Mouse (Mus musculus): ENCODE data around the gene Sh3kbp1. TPM values are rescaled to one million over a fixed set of nuclear protein-coding genes. Genes with fewer than 3 reads are reported as not detected.
A peak's percentile ranks its signal among the peaks of the same experiment; 100 is the strongest.
"Not testable (repeated sequence)": the region's sequence is repeated elsewhere in the genome, so short reads cannot be mapped to it uniquely, and the experiment has no call there.

Gene Sh3kbp1
- 10 to 100 TPM; 18.2 to 36.7 (median 28.8) TPM for total RNA-seq (2022)

DNA sequence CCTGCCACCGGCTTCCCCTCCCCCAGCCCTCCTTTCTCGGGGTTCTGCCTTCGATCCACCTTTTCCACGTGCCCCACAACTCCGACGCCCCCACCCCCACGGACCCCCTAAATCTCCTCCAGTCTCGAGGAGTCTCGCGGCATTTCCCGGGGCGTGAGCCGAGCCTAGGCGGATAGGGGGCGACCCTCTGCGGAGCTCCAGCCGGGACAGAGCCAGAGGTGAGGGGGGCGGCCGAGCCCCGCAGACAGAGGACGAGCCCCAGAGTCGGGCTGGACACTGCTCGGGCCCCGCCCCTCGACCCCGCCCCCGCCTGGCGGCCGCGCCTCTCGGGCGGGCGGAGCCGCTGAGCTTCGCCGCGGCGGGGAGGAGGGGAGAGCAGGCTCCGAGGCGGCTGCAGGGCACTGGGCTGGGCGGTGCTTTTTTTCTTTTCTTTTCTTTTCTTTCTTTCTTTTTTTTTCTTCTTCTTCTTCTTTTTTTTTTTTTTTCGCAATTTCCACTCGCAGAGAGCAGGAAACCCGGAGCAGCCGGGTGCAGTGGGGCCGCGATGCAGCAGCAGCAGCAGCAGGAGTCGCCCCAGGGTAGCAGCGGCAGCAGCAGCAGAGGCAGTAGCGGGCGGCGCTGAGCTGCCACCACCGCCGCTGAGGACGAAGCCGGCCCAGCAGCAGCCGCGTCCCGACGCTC, at the start of gene Sh3kbp1:
Sh3kbp1 (plus strand) TSS at position 366 of the 681 bp plus-strand sequence.
- DNase-seq (ENCODE audit: low spot score in 2 of 2) = peak; percentile 17 to 34

DNA sequence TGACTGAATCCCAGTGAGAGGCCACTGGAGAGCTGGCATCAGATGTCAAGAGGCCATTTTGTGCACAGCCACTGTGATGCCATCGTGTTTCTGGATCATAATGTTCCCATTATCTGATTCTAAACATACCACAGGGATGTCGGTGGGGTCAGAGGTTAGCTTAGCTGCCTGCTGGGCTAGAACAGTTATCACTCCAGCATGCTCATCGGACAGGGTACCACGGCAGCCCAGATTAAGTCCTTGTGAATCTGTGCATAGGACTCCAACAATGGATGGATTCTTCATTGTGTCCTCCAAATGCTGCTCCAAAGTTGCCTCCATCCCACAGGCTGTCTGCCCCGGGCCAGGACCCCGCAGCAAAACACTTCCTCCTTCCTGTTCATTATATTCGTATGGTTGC, 42.3 kb upstream of the Sh3kbp1 start:
- DNase-seq (ENCODE audit: low spot score in 2 of 2) = not testable (repeated sequence)

DNA sequence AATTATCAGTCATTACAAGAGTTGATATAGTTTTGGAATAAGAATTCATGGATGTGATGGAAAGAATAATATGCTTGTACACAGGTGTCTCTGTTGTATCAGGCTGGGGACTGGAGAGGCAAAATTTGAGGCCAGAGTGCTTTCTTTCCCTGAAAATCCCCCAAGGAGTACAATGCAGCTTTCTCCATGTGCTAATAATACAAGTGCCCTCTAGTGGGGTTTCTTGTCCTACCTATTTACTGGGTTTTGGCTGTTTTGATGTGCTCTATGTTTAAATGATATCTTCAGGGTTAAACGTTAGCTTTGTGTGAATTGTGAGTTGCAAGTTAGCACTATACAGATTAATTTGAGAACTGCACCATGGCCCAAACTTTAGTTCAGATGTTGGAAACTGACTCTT, 35.4 kb upstream of the Sh3kbp1 start:
- no peak for DNase-seq (ENCODE audit: low spot score in 2 of 2)

DNA sequence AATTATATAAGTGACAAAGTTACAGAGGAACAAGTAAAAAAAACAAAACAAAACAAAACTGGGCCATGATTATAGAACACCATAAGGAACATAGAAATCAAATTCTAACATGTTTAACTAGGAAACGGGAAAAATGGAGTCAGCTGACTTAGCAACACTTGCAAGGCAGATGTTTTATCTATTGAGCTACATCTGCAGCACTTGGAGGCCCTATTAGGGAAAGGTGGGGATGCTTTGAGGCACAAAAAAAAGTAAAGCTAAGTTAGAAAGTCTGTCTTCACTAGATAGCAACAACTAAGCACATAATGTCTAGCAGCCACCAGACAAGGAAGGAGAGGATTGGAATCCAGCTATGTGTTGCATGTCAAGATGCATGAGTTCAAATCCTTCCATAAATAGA, 29.6 kb upstream of the Sh3kbp1 start:
- no peak for DNase-seq (ENCODE audit: low spot score in 2 of 2)

DNA sequence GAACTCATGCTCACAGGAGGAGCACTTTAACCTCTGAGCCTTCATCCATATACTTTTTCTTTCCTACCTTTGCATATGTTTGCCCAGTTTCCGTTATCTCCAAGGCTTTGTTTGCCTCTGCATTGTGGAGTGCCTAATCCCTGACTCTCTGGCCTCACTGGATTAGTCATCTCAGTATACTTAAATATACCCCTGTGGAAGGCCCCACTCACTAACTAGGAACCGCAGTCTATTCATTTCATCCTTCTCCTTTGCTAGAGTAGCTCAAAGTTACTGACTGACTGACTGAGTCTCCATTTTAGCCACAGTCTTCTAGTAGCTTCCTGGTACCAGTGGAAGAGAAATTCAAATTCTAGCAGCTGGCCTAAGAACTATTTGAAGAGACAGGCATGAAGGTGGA, 22.2 kb upstream of the Sh3kbp1 start:
- DNase-seq (ENCODE audit: low spot score in 2 of 2) = no peak

DNA sequence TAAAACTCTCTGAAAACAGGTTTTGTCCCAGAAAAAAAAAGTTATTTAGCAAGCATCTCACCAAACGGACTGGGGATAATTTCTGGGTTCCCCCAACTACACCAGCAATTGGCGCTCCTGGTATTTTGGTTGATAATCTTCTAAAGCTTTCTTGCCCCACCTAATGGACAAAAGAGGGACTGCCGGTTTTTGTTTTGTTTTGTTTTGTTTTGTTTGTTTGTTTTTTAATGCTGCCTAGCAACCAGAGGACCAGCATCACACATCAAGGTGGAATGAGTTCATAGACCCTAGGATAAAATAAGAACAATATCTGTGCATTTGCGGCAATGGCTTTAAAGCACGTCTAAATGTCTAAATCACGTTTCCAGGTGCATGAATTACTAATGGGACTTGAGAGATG, 20.1 kb upstream of the Sh3kbp1 start:
- no peak for DNase-seq (ENCODE audit: low spot score in 2 of 2)

DNA sequence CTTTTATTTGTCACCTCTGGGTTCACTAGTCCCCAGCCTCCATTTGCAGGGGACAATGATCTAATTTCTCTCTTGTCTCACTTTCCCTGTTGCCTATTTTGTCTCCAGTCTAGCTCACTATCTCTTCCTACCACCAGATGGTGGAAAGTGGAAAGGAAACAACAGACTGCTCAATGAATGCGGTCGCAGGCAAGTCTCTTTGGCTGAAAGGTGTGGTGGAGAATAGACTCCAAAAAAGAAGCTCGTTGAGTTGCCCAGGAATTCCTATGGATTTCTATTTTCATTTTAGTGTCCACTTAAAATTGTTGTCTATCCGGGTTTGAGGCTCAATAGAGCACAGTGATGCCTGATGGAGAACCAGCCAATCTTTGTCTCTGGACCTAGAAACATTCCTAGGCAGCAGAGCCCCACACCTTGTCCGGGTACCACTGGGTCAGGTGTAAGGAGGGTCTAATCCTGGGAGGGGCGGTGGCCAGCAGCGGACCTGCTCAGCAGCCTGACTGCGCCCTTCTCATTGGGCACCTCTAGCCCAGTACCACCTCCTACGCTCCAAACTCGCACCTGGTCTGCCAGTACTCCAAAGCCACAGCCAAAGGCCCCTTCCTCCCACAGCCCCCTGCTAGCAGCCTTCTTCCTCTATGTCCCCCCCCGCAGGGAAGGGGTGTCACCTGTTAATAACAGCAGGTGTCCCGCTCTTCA, 715 bp upstream of the Sh3kbp1 start:
- no peak for DNase-seq (ENCODE audit: low spot score in 2 of 2)

DNA sequence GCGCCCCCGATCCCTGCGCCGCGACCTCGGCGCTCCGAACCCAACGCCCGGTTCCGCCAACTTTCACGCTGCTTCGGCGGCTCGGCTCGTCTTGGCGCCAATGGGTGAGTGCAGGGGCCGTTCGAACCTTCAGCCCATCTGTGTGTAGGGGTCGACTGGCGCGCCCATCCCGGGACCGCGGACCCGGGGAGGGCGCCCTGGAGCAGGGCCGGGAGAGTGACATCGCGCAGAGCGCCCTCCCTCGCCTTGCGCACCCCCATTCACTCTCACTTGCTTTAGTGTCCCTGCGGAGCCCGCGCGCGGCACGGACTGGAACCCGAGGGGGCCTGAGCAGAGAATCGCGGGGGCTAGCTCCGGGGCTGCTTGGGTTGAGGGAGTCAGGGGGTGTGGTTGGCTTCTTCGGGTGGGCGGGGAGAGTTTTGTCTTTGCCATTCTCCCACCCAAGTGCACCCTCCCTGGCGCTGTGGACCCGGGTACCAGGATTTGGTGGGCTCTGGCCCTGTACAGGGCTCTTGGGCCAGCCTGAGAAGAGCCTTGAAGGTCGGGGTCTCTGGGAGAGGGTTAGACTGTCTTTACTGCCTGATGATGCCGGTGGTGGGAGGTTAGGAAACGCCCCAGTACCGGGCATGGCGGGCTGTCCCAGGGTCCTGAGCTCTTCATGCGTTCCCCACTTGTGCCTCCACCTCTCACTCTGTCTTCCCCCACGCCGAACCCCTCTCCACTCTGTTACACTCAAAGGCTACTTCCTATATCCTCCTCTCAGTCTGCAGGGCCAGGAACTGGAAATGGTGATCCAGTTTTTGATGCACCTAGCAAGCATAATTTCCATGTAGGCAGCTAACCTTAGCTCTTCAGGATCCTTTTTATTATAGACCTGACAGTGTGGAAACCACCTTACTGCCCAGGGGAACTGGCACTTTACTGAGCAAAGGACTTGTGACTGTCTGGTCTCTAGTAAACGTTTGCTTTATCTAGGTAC, 805 bp downstream of the Sh3kbp1 start:
- peak in 1 of 2 experiments; percentile 6 for DNase-seq (ENCODE audit: low spot score in 2 of 2)

DNA sequence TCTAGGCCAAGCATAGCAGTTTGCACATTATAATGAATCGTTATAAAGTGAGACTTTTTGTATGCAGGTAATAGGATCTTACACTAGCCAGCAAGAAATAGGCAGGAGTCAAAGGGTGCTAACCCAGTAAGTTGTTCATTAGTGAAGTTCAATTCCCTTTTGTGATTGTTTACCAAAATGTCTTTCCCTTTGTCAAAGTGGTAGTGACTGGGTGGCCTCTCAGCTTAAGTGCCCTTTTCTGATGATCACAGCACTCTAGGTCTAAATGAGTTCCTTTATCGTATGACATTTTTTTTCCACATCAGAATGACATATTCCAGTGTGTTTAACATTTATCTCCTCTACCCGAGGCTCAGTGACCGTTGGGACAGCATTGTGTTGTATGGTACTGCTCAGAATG, 1.6 kb downstream of the Sh3kbp1 start:
- no peak for DNase-seq (ENCODE audit: low spot score in 2 of 2)

DNA sequence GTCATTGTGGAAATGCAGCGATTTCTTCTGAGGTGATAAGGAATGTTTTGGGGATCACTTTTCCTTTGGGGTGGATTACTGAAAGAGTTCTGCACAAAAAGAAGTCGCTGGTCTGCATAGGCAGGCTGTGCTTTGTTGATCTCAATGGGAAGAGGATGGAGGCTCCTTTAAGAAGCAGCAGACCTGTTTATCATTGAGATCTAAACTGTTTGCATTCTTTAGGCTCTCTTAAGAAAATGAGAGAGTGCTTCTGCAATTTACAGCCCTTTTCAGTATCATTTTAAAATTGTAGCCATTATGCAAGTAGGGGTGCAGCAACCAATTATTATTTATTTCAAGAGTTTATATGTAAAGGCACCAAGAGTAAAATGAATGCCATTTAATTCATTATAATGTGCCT, 2.1 kb downstream of the Sh3kbp1 start:
- DNase-seq (ENCODE audit: low spot score in 2 of 2) = no peak

DNA sequence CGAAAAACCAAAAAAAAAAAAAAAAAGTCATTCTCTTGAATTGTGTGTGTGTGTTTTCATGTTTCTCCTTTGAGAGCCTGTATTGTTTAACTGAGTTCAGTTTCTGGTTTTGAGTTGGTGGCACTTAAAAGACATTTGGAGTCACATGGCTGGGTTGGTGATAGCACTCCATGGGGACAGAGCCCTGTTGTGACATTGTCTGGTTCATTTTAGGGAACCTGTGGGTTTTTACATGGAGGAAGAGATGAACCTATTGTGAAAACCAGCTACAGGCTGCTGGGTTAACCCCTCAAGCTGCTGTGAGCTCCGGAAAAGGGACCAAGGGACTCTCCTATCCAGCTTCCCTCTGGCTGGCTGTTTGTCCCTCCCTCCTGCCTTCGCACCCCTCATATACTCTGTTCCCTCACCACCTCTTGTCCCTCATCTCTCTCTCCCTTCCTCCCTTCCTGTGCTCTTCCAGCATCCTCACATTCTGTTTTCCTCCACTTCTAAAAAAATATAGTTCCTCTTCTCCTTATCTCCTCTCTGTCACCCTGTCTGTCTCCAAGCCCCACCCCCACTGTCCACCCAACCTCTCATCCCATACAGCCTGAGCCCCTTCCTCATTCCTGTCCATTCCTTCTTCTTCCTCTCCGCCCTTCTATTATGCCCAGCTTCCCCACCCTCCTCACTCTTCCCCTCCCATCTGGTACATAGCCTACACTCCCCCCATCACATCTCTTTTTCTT, 11.6 kb downstream of the Sh3kbp1 start:
- no peak for DNase-seq (ENCODE audit: low spot score in 2 of 2)

DNA sequence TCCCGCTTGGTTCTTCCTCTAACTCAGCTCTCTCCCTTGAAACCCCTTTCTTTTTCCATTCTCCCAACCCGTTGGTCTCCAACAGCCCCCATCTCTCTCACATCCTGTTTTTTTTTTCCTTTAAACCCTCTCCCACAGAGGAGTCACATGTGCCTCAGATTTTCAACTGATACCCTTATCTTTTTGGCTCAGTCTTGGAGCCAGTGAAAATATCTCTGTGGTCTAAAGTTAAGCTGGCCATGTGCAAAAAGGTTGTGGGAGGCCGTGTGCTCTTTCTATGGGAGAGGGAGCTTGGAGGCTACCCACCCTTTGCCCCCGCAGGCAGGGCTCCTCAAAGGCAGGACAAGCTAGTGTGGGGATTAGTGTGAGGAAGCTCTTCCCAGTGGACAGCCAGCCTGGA, 12.9 kb downstream of the Sh3kbp1 start:
- DNase-seq (ENCODE audit: low spot score in 2 of 2) = no peak

DNA sequence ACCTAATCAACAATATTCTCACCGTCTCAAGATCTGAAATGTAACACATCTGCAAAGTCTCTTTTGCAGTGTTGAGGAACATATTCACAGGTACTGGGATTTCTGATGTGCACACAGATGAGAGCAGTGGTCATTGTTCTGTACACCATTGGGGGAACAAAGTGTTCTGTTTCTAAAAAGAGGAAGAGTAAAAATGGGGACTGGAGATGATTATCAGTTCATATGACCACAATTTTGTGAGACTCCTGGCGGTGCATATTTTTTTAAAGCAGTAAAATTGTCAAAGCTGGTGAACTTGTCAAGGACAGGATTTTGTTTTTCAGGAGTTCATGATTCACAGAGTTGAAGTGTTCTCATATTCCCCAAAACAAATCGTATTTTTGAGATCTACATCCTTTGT, 18.2 kb downstream of the Sh3kbp1 start:
- no peak for DNase-seq (ENCODE audit: low spot score in 2 of 2)

DNA sequence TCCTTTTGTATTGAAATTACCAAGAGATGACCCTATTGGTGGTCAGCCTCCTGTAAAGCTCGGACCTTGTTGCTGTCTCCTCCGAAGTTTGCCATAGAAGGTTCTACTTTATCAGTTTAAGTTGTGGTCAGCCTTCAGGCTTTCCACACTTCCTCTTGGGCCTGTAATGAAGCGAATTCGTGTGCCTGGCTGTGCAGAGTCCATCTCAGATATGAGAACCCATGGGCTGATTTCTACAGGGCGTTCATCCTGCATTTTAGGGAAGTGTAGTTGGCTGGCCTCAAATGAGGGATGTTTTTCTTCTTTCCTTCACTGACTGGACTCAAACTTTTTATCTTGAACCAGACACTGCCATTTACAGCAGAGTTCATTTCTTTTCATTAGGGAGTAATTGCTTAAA, 20.5 kb downstream of the Sh3kbp1 start:
- DNase-seq (ENCODE audit: low spot score in 2 of 2) = no peak

DNA sequence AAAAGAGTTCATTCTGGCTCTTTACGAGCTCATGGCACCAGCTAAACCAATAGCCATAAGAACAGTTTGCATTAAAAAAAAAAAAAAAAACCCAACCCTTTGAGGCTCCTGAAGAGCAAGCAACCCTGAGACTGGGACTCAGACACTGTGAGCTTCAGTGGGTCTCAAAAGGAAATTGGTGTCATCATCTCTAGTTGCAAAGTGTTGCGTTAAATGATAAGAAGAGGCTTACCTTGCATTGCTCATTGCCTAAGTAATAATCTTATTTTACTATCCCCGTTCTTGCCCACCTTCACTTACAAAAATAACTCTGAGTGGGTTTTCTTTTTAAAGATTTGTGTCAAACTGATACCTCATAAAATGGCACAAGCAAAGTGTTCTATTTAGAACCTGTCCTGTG, 21.5 kb downstream of the Sh3kbp1 start:
- no peak for DNase-seq (ENCODE audit: low spot score in 2 of 2)

DNA sequence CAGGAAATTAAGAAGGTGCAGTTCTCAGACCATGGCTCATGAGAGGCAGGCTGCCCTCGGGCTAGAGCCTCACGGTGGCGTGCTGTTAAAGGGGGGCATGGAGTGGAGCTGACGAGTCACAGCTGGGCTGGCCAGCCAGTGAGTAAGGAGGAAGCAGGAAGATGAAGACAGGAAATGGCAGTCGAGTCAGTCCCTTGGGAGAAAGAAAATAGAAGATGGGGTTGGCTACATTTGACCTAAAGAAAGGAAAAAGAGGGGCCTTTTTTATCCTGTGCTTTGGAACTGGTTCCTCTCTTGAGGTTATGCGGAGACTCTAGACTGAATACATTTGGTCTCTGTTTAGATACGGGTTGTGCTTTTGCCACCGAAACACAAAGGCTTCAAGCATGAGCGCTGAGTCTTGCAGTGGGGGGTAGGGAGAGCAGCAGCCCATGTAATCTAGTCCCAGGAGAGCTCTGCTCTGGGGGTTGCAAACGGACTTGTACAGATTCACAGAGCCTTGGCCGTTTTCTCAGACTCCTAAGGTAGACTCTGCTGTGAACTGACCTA, 23.1 kb downstream of the Sh3kbp1 start:
- no peak for DNase-seq (ENCODE audit: low spot score in 2 of 2)

DNA sequence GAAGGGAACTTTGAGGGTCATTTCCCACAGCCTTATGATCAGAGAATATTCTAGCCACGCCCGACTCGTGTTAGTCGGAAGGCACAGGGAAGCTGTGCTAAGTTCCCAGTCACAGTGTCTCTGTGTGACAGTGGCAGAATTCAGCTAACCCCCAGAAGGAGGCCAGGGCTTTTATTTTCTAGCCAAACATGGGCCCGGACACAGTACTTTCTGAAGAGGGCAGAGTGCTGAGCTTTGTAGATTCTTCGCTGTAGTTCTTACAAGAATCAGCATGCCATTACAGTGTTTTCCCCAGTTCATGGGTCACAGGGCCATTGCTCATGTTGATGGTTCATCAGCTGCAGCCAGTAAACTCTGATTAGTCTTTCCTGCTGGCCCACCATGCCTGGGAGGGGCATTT, 23.7 kb downstream of the Sh3kbp1 start:
- DNase-seq (ENCODE audit: low spot score in 2 of 2) = no peak

DNA sequence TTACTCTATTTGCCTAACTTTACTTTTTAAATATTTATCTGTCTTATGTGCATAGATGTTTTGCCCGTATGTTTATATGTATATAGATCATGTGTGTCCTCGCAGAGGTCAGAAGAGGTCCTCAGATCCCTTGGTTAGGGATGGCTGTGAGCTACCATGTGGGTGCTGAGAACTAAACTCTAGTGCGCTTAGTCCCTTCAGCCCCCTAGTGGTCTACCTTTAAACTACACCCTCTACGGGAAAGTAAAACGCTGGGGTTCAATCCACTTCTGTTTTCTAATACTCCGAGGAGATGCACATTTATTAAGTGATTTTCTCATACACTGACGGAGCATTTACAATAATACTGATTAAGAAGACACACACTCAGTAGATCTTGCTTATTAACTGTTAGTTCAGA, 44.3 kb downstream of the Sh3kbp1 start:
- no peak for DNase-seq (ENCODE audit: low spot score in 2 of 2)

DNA sequence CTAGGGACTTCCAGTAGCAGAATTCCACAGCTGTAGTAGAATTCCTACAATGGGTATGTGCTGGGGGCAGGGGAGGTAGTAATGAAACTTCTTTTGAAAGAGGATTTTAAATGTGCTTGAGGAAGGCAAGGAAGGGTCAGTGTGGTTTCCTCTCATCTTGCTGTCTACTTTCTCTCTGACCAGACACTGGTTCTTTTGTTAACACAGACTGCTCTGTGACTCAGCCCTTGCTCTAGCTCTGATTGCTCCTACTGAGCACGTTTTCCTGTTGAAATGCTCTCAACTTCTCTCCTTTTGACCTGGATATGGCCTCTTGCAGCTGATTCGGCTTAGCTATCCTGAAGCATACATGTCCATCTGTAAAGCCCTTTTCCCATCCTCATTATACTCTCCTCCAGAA, 45.4 kb downstream of the Sh3kbp1 start:
- no peak for DNase-seq (ENCODE audit: low spot score in 2 of 2)

DNA sequence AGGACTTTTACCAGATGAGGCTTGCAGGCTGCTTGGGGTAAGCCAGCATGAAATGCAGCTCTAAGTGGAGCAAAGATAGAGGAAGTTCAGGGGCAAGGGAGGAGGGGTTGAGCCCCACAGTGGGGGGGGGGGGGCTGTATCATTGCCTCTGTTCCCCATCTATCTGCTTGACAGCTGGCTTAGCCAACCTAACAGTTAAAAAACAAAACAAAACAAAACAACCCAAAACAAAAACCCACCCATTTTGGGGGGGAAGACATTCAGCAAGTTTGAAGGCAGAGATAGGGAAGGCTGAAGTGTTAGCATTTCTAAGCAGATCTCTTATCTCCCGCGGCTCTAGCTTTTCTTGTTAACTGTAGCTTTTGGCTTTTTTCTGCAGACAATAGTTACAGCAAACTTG, 49.2 kb downstream of the Sh3kbp1 start:
- no peak for DNase-seq (ENCODE audit: low spot score in 2 of 2)
